Mouse (Mus musculus): Measurements from ENCODE around the gene Tmeff1. TPM values are rescaled to one million over a fixed set of nuclear protein-coding genes. Genes with fewer than 3 reads are reported as not detected.

Gene Tmeff1
- total RNA-seq, 1 experiment from 2014 or later: 0.48 TPM

- no peak for ATAC-seq (replicated peaks; ENCODE audit: insufficient number of reproducible peaks, low FRiP score, low TSS enrichment, poor library complexity, severe bottlenecking)
These were observed 106.9 kb downstream of the Tmeff1 start for GRCm38 (mm10) chr4:48691793-48692437.

GRCm38 (mm10) chr4:48692736-48693292 is 107.8 kb downstream of the Tmeff1 start:
- ATAC-seq (replicated peaks; ENCODE audit: insufficient number of reproducible peaks, low FRiP score, low TSS enrichment, poor library complexity, severe bottlenecking): no peak

GRCm38 (mm10) chr4:48696706-48697105 is 111.7 kb downstream of the Tmeff1 start:
- ATAC-seq (replicated peaks; ENCODE audit: insufficient number of reproducible peaks, low FRiP score, low TSS enrichment, poor library complexity, severe bottlenecking): no peak

- ATAC-seq (replicated peaks; ENCODE audit: insufficient number of reproducible peaks, low FRiP score, low TSS enrichment, poor library complexity, severe bottlenecking): no peak
These were observed 112.3 kb downstream of the Tmeff1 start for GRCm38 (mm10) chr4:48697302-48697701.

Other genes with a start within 250 kb of the Tmeff1 start
- 49.9 to 52.6 TPM (median 51.7 TPM) in 3 replicates for gene Tex10, start 111.7 kb upstream of the Tmeff1 start, total RNA-seq (2017)
- gene Msantd3, start 45.2 kb upstream of the Tmeff1 start, total RNA-seq (2017): 2.0 to 6.0 TPM (median 2.3 TPM) in 3 replicates
- gene Cavin4, start 78.3 kb downstream of the Tmeff1 start, total RNA-seq (2017): not detected in 3 replicates

Data from monocyte, adult 5-6 weeks (primary cell).